Mouse (Mus musculus) megakaryocyte, embryonic 14.5 days (primary cell): ENCODE data around the gene Brox.

Experiments
- FLI1 ChIP-seq: IDR thresholded peaks from 2 replicates; pipeline ENCODE4 v1.6.1; 2012; ENCODE audit warnings: low read length, inconsistent platforms, mixed read lengths
- GATA1 ChIP-seq: IDR thresholded peaks from 3 replicates; pipeline ENCODE4 v1.6.1; 2012; ENCODE audit warnings: mixed read lengths, low read length, inconsistent platforms, borderline replicate concordance

DNA sequence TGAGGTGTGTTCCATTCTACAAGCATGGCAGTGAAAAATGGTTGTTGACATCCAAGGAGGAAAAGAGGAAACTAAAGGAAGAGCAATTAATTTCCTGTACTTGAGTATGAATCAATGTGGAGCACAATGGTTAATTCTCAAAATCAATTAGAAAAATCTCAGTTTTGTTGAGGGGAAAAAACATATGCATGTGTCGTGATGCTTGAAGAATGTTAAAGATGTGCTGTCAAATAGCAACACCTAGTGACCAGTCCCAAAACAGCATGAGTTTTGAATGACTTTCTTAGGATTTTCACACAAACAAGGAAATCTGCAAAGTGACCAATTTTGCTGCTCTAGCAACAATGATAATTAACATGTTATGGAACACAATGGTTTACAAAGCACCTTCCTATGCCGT, 59.2 kb downstream of the Brox start:
- TF ChIP-seq GATA1 = no peak
- no peak for TF ChIP-seq FLI1
